Comparison of ENCODE assay signal across 13 mouse cellular contexts in genomic region chr11:117409331-117409730, GRCm38 (mm10).
DNase-seq lines count a peak whose midpoint lies in the region; ATAC-seq and TF ChIP-seq lines count a peak whose summit lies in the region.
"Had no signal": no experiment of that assay in that cellular context is flagged by ENCODE, and none has a peak within 500 bp of the region (broad histone marks: within the 10 kb centered on the region; RNA-seq: fewer than 3 reads in every experiment).

No protein-coding gene starts in this region.

- H3K36me3 ChIP-seq in forebrain, embryonic 14.5 days (ENCODE audit: control insufficient read depth, insufficient read depth, low read length), result no peaks in the 10 kb centered on the region
- no peaks in the 10 kb centered on the region for H3K36me3 ChIP-seq in hindbrain, postnatal 0 days (ENCODE audit: insufficient read depth, low read length)
- H3K36me3 ChIP-seq in neural tube, embryonic 14.5 days (ENCODE audit: control insufficient read depth, insufficient read depth, low read length), result no peaks in the 10 kb centered on the region
- H3K36me3 ChIP-seq: limb, embryonic 12.5 days; stomach, embryonic 15.5 days had no signal

- peak overlapping the region; percentile 48; the same call in 1 of the 2 replicates for H3K9ac ChIP-seq in forebrain, embryonic 14.5 days (ENCODE audit: low read length)
- peak overlapping the region; percentile 35; the same call in 1 of the 2 replicates for H3K9ac ChIP-seq in hindbrain, postnatal 0 days (replicated peaks; ENCODE audit: low read length)
- H3K9ac ChIP-seq in neural tube, embryonic 14.5 days (replicated peaks; ENCODE audit: low read depth, low read length), result no peak overlapping the region
- H3K9ac ChIP-seq: limb, embryonic 12.5 days; liver, postnatal 0 days; stomach, embryonic 15.5 days had no signal

- WGBS in forebrain, embryonic 14.5 days, result 66% methylated on average over 11 of the region's 11 CpGs
- 59% methylated on average over 11 of the region's 11 CpGs for WGBS in hindbrain, postnatal 0 days
- 51% methylated on average over 11 of the region's 11 CpGs for WGBS in neural tube, embryonic 14.5 days

- peaks cover 3% of the 10 kb centered on the region; the same call in 1 of the 2 replicates for H3K27me3 ChIP-seq in forebrain, embryonic 14.5 days (replicated peaks; ENCODE audit: control insufficient read depth, insufficient read depth, low read length)
- peaks cover 5% of the 10 kb centered on the region; the same call in 1 of the 2 replicates for H3K27me3 ChIP-seq in hindbrain, postnatal 0 days (ENCODE audit: insufficient read depth, low read length)
- H3K27me3 ChIP-seq in neural tube, embryonic 14.5 days (ENCODE audit: control insufficient read depth, insufficient read depth, low read length), result 0 out of 2 replicates have a peak, but pooled peaks cover 3% of the 10 kb centered on the region

- intact Hi-C loops in left cerebral cortex, adult 2 months (cut with DNase I), result loop anchor here (5.0 kb wide), 2 partner anchors 73 to 113 kb away; partner anchors contain the start of gene Gm11733
- intact Hi-C loops in left cerebral cortex, postnatal 4 days (cut with DNase I), result loop anchor here (10.0 kb wide), 1 partner anchor 245 kb away; the partner anchor contains the start of gene Tnrc6c

- H3K27ac ChIP-seq in left cerebral cortex, adult 2 months, result peak overlapping the region; percentile 93
- peak overlapping the region; percentile 99 for H3K27ac ChIP-seq in forebrain, embryonic 14.5 days (ENCODE audit: low read depth, low read length)
- H3K27ac ChIP-seq in hindbrain, postnatal 0 days, result peak overlapping the region; percentile 92
- H3K27ac ChIP-seq in neural tube, embryonic 14.5 days (ENCODE audit: low read depth, low read length), result peak overlapping the region; percentile 91
- H3K27ac ChIP-seq: limb, embryonic 12.5 days; stomach, embryonic 15.5 days had no signal

- H3K4me3 ChIP-seq in left cerebral cortex, adult 2 months, result no peak overlapping the region
- no peak overlapping the region for H3K4me3 ChIP-seq in forebrain, embryonic 14.5 days (ENCODE audit: low read depth, low read length)
- no peak overlapping the region for H3K4me3 ChIP-seq in hindbrain, postnatal 0 days (ENCODE audit: low read length)
- H3K4me3 ChIP-seq in neural tube, embryonic 14.5 days (ENCODE audit: low read depth, low read length), result no peak overlapping the region
- H3K4me3 ChIP-seq: stomach, embryonic 15.5 days had no signal

- peak; percentile 27 to 40 for DNase-seq in left cerebral cortex, adult 2 months (ENCODE audit: extremely low spot score in 1 of 2, low spot score in 2 of 2)
- no peak for DNase-seq in left cerebral cortex, postnatal 4 days
- no peak for DNase-seq in forebrain, embryonic 14.5 days (ENCODE audit: low spot score)
- DNase-seq in hindbrain, postnatal 0 days (ENCODE audit: low spot score), result no peak
- DNase-seq in adrenal gland, postnatal 14 days, result no peak
- DNase-seq in heart, adult 18-20 months, result no peak
- DNase-seq in cerebellum, postnatal 36 days, result no peak
- DNase-seq: gastrocnemius, postnatal 14 days; liver, postnatal 0 days had no signal

- no peak for TF ChIP-seq CTCF in left cerebral cortex, adult 2 months (IDR thresholded peaks at IDR 0.05)
- TF ChIP-seq CTCF in hindbrain, postnatal 0 days (IDR thresholded peaks at IDR 0.05; ENCODE audit: low read depth), result no peak

- peak overlapping the region; percentile 69 for H3K4me2 ChIP-seq in forebrain, embryonic 14.5 days (ENCODE audit: low read length)
- no peak overlapping the region for H3K4me2 ChIP-seq in hindbrain, postnatal 0 days (ENCODE audit: low read depth, low read length)
- H3K4me2 ChIP-seq in neural tube, embryonic 14.5 days (ENCODE audit: low read depth, low read length), result no peak overlapping the region
- H3K4me2 ChIP-seq: stomach, embryonic 15.5 days had no signal

- no peaks in the 10 kb centered on the region for H3K9me3 ChIP-seq in forebrain, embryonic 14.5 days (replicated peaks; ENCODE audit: control insufficient read depth, low read length)
- H3K9me3 ChIP-seq in hindbrain, postnatal 0 days (ENCODE audit: low read length), result no peaks in the 10 kb centered on the region
- no peaks in the 10 kb centered on the region for H3K9me3 ChIP-seq in neural tube, embryonic 14.5 days (ENCODE audit: control insufficient read depth, low read length)
- H3K9me3 ChIP-seq: limb, embryonic 12.5 days; stomach, embryonic 15.5 days had no signal

- peaks cover 44% of the 10 kb centered on the region for H3K4me1 ChIP-seq in forebrain, embryonic 14.5 days (ENCODE audit: control insufficient read depth, insufficient read depth, low read length)
- peaks cover 23% of the 10 kb centered on the region for H3K4me1 ChIP-seq in hindbrain, postnatal 0 days (ENCODE audit: insufficient read depth, low read length)
- peaks cover 39% of the 10 kb centered on the region for H3K4me1 ChIP-seq in neural tube, embryonic 14.5 days (ENCODE audit: control insufficient read depth, insufficient read depth, low read length)

- ATAC-seq in forebrain, embryonic 14.5 days, result no peak
- ATAC-seq in hindbrain, postnatal 0 days, result no peak
- no peak for ATAC-seq in neural tube, embryonic 14.5 days (ENCODE audit: low read depth)
- ATAC-seq: intestine, postnatal 0 days; liver, postnatal 0 days had no signal

Comparison
In these comparisons a context has a peak if more than half of its experiments do, and no peak if none do; other contexts are left out.
1. DNase-seq: peak in left cerebral cortex, adult 2 months (2 of 2); none in left cerebral cortex, postnatal 4 days (single experiment), forebrain, embryonic 14.5 days (single experiment), hindbrain, postnatal 0 days (single experiment), adrenal gland, postnatal 14 days (single experiment), heart, adult 18-20 months (0 of 2) and cerebellum, postnatal 36 days (0 of 2).
2. Peak in every context shown above with its lines, with median percentiles within 50 percentile points of each other: H3K27ac ChIP-seq.